Comparison of ENCODE assay signal across 9 mouse cellular contexts in the genomic region with DNA sequence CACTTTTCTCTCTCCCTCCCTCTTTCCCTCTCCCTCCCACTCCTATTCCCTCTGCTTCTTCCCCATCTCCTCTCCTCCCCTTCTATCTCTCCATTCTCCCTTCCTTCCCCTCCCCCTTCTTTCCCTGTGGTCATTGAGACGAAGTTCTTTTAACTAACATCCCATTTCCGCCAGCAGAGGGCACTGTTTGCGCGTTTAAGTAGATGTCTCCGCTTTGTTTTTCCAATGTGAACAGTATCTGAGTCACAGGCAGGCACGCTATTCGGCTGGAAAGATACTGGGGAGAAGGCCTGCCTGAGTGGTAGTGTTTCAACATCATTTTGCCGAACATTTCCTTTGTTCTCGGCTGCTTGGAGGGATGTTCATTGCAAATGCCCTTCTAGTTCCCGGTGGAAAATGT.
DNase-seq lines count a peak whose midpoint lies in the region; ATAC-seq and TF ChIP-seq lines count a peak whose summit lies in the region.
"Had no signal": no experiment of that assay in that cellular context is flagged by ENCODE, and none has a peak within 500 bp of the region (broad histone marks: within the 10 kb centered on the region; RNA-seq: fewer than 3 reads in every experiment).

No protein-coding gene starts in this region.

- no peaks in the 10 kb centered on the region for H3K36me3 ChIP-seq in embryonic facial prominence, embryonic 14.5 days (ENCODE audit: control insufficient read depth, insufficient read depth, low read length)
- no peaks in the 10 kb centered on the region for H3K36me3 ChIP-seq in limb, embryonic 13.5 days
- no peaks in the 10 kb centered on the region for H3K36me3 ChIP-seq in midbrain, embryonic 16.5 days (ENCODE audit: control insufficient read depth, insufficient read depth, low read length)
- no peaks in the 10 kb centered on the region for H3K36me3 ChIP-seq in spleen, adult 2 months (ENCODE audit: control insufficient read depth, insufficient read depth, low read length)
- H3K36me3 ChIP-seq: G1E had no signal

- no peaks in the 10 kb centered on the region for H3K4me1 ChIP-seq in embryonic facial prominence, embryonic 14.5 days (ENCODE audit: control insufficient read depth, insufficient read depth, low read length)
- H3K4me1 ChIP-seq in limb, embryonic 13.5 days = peaks cover 3% of the 10 kb centered on the region; the same call in 1 of the 2 replicates
- H3K4me1 ChIP-seq in midbrain, embryonic 16.5 days (ENCODE audit: control insufficient read depth, insufficient read depth, low read length) = peaks cover 3% of the 10 kb centered on the region; the same call in 1 of the 2 replicates
- peaks cover 7% of the 10 kb centered on the region for H3K4me1 ChIP-seq in spleen, adult 2 months (ENCODE audit: control insufficient read depth, insufficient read depth, insufficient read length)

- ATAC-seq in embryonic facial prominence, embryonic 14.5 days (ENCODE audit: low read depth) = peak; percentile 92
- peak; percentile 81 for ATAC-seq in limb, embryonic 13.5 days (ENCODE audit: low FRiP score, low read depth)
- ATAC-seq in midbrain, embryonic 16.5 days = peak; percentile 93

- H3K9me3 ChIP-seq in embryonic facial prominence, embryonic 14.5 days (ENCODE audit: control insufficient read depth, low read length) = no peaks in the 10 kb centered on the region
- no peaks in the 10 kb centered on the region for H3K9me3 ChIP-seq in limb, embryonic 13.5 days
- H3K9me3 ChIP-seq in midbrain, embryonic 16.5 days (replicated peaks; ENCODE audit: control insufficient read depth, low read length, poor library complexity, severe bottlenecking) = no peaks in the 10 kb centered on the region

- no peak overlapping the region for H3K4me3 ChIP-seq in embryonic facial prominence, embryonic 14.5 days (ENCODE audit: low read depth, low read length)
- no peak overlapping the region for H3K4me3 ChIP-seq in limb, embryonic 13.5 days
- no peak overlapping the region for H3K4me3 ChIP-seq in midbrain, embryonic 16.5 days (ENCODE audit: low read depth, low read length)
- no peak overlapping the region for H3K4me3 ChIP-seq in spleen, adult 2 months (ENCODE audit: extremely low read depth, insufficient read depth, insufficient read length)

- no peak; the same call in 1 of the 2 replicates for TF ChIP-seq POLR2A in spleen, adult 2 months (IDR thresholded peaks at IDR 0.05; ENCODE audit: low read depth, low read length)

- H3K4me2 ChIP-seq in embryonic facial prominence, embryonic 14.5 days (ENCODE audit: low read depth, low read length) = no peak overlapping the region
- no peak overlapping the region for H3K4me2 ChIP-seq in limb, embryonic 13.5 days (replicated peaks)
- H3K4me2 ChIP-seq in midbrain, embryonic 16.5 days (ENCODE audit: low read length) = no peak overlapping the region

- peak; percentile 53; the same call in 1 of the 2 replicates for TF ChIP-seq CTCF in spleen, adult 2 months (IDR thresholded peaks at IDR 0.05; ENCODE audit: extremely low read depth, insufficient read depth, insufficient read length, insufficient replicate concordance)

- H3K27me3 ChIP-seq in embryonic facial prominence, embryonic 14.5 days (replicated peaks; ENCODE audit: control insufficient read depth, insufficient read depth, low read length) = no peaks in the 10 kb centered on the region
- H3K27me3 ChIP-seq in limb, embryonic 13.5 days = no peaks in the 10 kb centered on the region
- H3K27me3 ChIP-seq in midbrain, embryonic 16.5 days (ENCODE audit: control insufficient read depth, insufficient read depth, low read depth, low read length) = no peaks in the 10 kb centered on the region
- no peaks in the 10 kb centered on the region for H3K27me3 ChIP-seq in spleen, adult 2 months (ENCODE audit: control insufficient read depth, insufficient read depth, low read length)

- no peak overlapping the region for H3K9ac ChIP-seq in embryonic facial prominence, embryonic 14.5 days (ENCODE audit: low read depth, low read length)
- no peak overlapping the region for H3K9ac ChIP-seq in limb, embryonic 13.5 days
- H3K9ac ChIP-seq in midbrain, embryonic 16.5 days (ENCODE audit: low read depth, low read length) = no peak overlapping the region

- H3K27ac ChIP-seq in embryonic facial prominence, embryonic 14.5 days (replicated peaks; ENCODE audit: low read depth, low read length) = no peak overlapping the region; the same call in 1 of the 2 replicates
- no peak overlapping the region for H3K27ac ChIP-seq in limb, embryonic 13.5 days
- H3K27ac ChIP-seq in midbrain, embryonic 16.5 days (ENCODE audit: low read length) = peak overlapping the region; percentile 69
- H3K27ac ChIP-seq in spleen, adult 2 months (ENCODE audit: insufficient read depth, low read length) = peak overlapping the region; percentile 43

- DNase-seq in 3T3-L1 (ENCODE audit: low read depth, low spot score) = peak; percentile 99
- peak; percentile 59 to 78 for DNase-seq in adrenal gland, postnatal 4 days (ENCODE audit: low spot score in 2 of 2)
- DNase-seq in embryonic facial prominence, embryonic 14.5 days (ENCODE audit: low spot score) = peak; percentile 97
- DNase-seq in heart, adult 9 months (ENCODE audit: low spot score in 2 of 2) = peak; percentile 84 to 92
- peak; percentile 95 for DNase-seq in kidney, adult 9 months
- DNase-seq in spleen, adult 2 months (ENCODE audit: low read depth in 1 of 2, low spot score in 2 of 2) = peak; percentile 80 to 85

- whole genome bisulfite sequencing in embryonic facial prominence, embryonic 14.5 days = under 1% methylated on average over 10 of the region's 10 CpGs
- WGBS in limb, embryonic 13.5 days = 2% methylated on average over 10 of the region's 10 CpGs
- 1% methylated on average over 10 of the region's 10 CpGs for WGBS in midbrain, embryonic 16.5 days
- WGBS in spleen, adult 2 months = 2% methylated on average over 10 of the region's 10 CpGs

Comparison
In these comparisons a context has a peak if more than half of its experiments do, and no peak if none do; other contexts are left out.
1. H3K27ac ChIP-seq: peak in midbrain, embryonic 16.5 days (single experiment) and spleen, adult 2 months (single experiment); none in embryonic facial prominence, embryonic 14.5 days (single experiment) and limb, embryonic 13.5 days (single experiment).
2. Peak in every context shown above with its lines, with median percentiles within 50 percentile points of each other: DNase-seq and ATAC-seq.